Mouse (Mus musculus) naive thymus-derived CD4-positive, alpha-beta T cell, adult 2 months (primary cell): ENCODE measurements around the gene Mrpl20.

Source experiments
- DNase-seq: peaks from one replicate; pipeline ENCODE4 v3.0.0-alpha.2; 2011; ENCODE audit warnings: low read depth

The Mrpl20 gene

GRCm38 (mm10) chr4:155854991-155855390 is 52.3 kb downstream of the Mrpl20 start:
- DNase-seq: no peak

GRCm38 (mm10) chr4:155856071-155856470 is 53.4 kb downstream of the Mrpl20 start:
- no peak for DNase-seq

GRCm38 (mm10) chr4:155856881-155857280 is 54.2 kb downstream of the Mrpl20 start:
- DNase-seq: no peak

- DNase-seq: no peak
These were observed 56.6 kb downstream of the Mrpl20 start for GRCm38 (mm10) chr4:155859318-155859717.
